Mouse (Mus musculus) lung, embryonic 16.5 days (tissue): ENCODE measurements around the gene Bhlhe40. TPM values are rescaled to one million over a fixed set of nuclear protein-coding genes. Genes with fewer than 3 reads are reported as not detected.

Experiments used
- ATAC-seq: fragments of 200-750 bp; cut with Nextera tagmentation; 2 replicates; pipeline ENCODE4 v1.8.0; 2017; ENCODE audit warnings: low read depth, mild to moderate bottlenecking, moderate library complexity
- H3K27ac ChIP-seq: fragments of 300-500 bp; sonication (generic); 2 replicates; pipeline ENCODE4 v1.5.1; 2014; ENCODE audit warnings: mild to moderate bottlenecking, control low read depth, low read length
- H3K27me3 ChIP-seq: fragments of 300-500 bp; sonication (generic); 2 replicates; pipeline ENCODE4 v1.6.1; 2014; ENCODE audit warnings: low read depth, low read length, mixed read lengths; ENCODE audit not compliant: control insufficient read depth, insufficient read depth
- H3K36me3 ChIP-seq: fragments of 300-500 bp; sonication (generic); 2 replicates; pipeline ENCODE4 v1.6.1; 2014; ENCODE audit warnings: low read length; ENCODE audit not compliant: control insufficient read depth, insufficient read depth
- H3K4me1 ChIP-seq: fragments of 300-500 bp; sonication (generic); replicated peaks from 2 replicates; pipeline ENCODE4 v1.6.1; 2014; ENCODE audit warnings: low read length, mixed read lengths; ENCODE audit not compliant: control insufficient read depth, insufficient read depth
- H3K4me2 ChIP-seq: fragments of 300-500 bp; sonication (generic); 2 replicates; pipeline ENCODE4 v1.6.1; 2014; ENCODE audit warnings: low read depth, low read length, control low read depth
- H3K4me3 ChIP-seq: fragments of 300-500 bp; sonication (generic); 2 replicates; pipeline ENCODE4 v1.5.1; 2014; ENCODE audit warnings: mild to moderate bottlenecking, low read length, control low read depth
- H3K9ac ChIP-seq: fragments of 300-500 bp; sonication (generic); 2 replicates; pipeline ENCODE4 v1.6.1; 2014; ENCODE audit warnings: low read length, control low read depth
- H3K9me3 ChIP-seq: fragments of 300-500 bp; sonication (generic); 2 replicates; pipeline ENCODE4 v1.6.1; 2016; ENCODE audit warnings: low read length; ENCODE audit not compliant: control insufficient read depth
- WGBS: fragments of 180-500 bp; shearing (Covaris S2); extraction: QIAGEN DNeasy Blood & Tissue Kit; methylation state at CpG from one replicate; pipeline ENCODE4 v1.1.7; 2014; 5-methylcytosine and 5-hydroxymethylcytosine counted together
- polyA plus RNA-seq: library from polyadenylated mRNA; unstranded; fragments of >200 nt; fragmentation: Nextera tagmentation; extraction: Ambion mirVana; gene quantifications from 2 replicates; pipeline ENCODE4 v1.2.1, GENCODE M21; 2015

Gene Bhlhe40
- polyA plus RNA-seq, 1 experiment from 2014 or later = 14.8 TPM

GRCm38 (mm10) chr6:108661412-108661811, 983 bp downstream of the Bhlhe40 start:
- Histone ChIP-seq H3K4me1 (peaks cover 11% of the 10 kb centered on the region), H3K9me3 (no peaks in the 10 kb centered on the region)
- WGBS = under 1% methylated on average over 17 of the region's 17 CpGs

GRCm38 (mm10) chr6:108661890-108662289, 1.5 kb downstream of the Bhlhe40 start:
- peaks cover 3% of the 10 kb centered on the region; the same call in 1 of the 2 replicates for H3K36me3 ChIP-seq
- peak overlapping the region; percentile 68 for H3K4me3 ChIP-seq
- no peak overlapping the region for H3K27ac ChIP-seq
- peaks cover 11% of the 10 kb centered on the region for H3K4me1 ChIP-seq
- WGBS = 41% methylated on average over 6 of the region's 6 CpGs
- peak overlapping the region; percentile 76; the same call in 1 of the 2 replicates for H3K9ac ChIP-seq
- no peak for ATAC-seq
- H3K4me2 ChIP-seq = peak overlapping the region; percentile 93
- H3K27me3 ChIP-seq = no peaks in the 10 kb centered on the region
- H3K9me3 ChIP-seq = no peaks in the 10 kb centered on the region

More at GRCm38 (mm10) chr6:108661412-108661811, 983 bp downstream of the Bhlhe40 start:
- Histone ChIP-seq H3K9ac (peak overlapping the region; percentile 76), H3K27ac (peak overlapping the region; percentile 99), H3K4me3 (peak overlapping the region; percentile 68), H3K4me2 (peak overlapping the region; percentile 93), H3K27me3 (no peaks in the 10 kb centered on the region), H3K36me3 (peaks cover 3% of the 10 kb centered on the region; the same call in 1 of the 2 replicates)
- ATAC-seq = no peak

DNA sequence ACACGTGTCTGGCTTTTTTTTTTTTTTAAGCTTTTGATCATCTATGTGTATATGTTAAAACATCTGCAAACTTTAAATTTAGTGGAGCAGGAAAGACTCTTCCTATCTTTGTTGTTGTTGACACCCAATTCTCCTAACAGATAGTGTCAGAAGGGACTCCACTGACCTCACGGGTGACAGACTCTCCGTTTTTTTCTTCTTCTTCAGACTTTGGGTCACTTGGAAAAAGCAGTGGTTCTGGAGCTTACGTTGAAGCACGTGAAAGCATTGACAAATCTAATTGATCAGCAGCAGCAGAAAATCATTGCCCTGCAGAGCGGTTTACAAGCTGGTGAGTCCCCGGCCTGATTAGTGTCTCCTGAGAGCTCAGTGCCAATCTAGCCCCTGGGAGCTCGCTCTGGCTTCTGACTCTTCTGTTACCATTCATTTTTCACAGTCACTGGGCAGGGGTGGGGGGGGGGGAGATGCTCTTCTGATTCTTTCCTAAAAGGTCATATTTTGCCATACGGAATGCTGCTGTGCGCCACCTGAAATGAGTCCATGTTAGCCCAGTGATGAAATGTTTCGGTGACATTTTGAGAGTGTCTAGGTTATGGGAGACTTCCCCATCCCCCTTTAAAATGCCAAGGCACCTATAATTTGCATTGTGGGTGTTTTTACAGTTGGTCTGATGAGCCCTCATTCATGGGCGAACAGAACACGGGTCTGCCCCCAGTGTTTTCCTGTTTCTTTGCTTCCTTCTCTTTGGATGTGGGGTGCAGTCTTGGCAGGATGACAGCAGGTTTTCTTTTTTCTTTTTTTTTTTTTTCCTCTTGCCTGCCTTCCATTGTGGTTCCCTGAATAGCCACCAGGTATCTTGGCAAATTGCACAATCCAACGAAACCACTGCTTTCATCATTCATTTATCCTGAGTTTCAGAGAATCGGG, 2.1 kb downstream of the Bhlhe40 start:
- H3K4me1 ChIP-seq = peaks cover 11% of the 10 kb centered on the region
- WGBS = 68% methylated on average over 15 of the region's 15 CpGs
- ATAC-seq = no peak
- peak overlapping the region; percentile 93 for H3K4me2 ChIP-seq
- peaks cover 3% of the 10 kb centered on the region; the same call in 1 of the 2 replicates for H3K36me3 ChIP-seq
- H3K27me3 ChIP-seq = no peaks in the 10 kb centered on the region
- no peak overlapping the region for H3K9ac ChIP-seq
- no peak overlapping the region for H3K4me3 ChIP-seq
- no peak overlapping the region for H3K27ac ChIP-seq
- no peaks in the 10 kb centered on the region for H3K9me3 ChIP-seq

DNA sequence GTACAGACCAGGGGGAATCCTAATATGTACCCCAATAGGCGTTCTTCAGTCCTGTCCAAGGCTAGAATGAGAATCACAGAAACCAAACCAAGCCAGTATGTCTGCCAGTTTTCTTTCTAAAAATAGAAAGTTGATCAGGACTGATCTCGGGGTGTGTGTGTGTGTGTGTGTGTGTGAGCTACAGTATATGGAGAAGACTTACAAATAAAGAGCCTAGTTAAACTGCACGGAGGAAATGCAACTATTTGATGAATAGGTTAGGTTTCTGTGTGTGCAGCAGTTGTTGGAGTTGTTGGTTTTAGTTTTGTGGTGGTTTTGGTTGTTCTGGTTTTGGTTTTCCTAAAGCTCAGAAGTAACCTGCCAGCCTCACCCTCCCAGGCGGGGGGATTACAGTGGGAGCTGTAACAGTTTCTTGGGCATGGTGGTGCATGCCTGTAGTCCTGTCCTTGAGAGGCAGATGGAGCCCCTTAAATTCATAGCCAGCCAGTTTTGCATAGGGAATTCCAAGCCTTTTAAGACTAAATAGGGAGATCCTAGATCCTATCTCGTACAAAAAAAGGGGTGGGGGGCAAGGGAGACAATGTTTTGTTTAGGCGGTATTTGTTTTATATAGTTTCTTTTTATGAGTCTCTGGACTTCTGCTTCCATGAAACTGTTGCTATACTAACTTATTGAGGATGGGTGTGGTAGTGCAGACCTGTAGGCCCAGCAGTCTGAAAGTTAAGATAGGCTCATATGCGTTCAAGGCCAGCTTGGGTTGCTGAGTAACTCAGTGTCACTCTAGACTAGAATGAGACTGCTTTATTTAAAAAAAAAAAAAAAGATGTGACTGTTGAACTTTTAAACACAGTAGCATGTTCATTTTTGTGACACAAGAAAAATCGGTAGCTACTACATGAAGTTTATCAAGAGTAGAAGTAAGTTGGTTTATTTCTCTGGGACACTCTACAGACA, 3.1 kb downstream of the Bhlhe40 start:
- Histone ChIP-seq H3K9me3 (no peaks in the 10 kb centered on the region), H3K4me1 (peaks cover 12% of the 10 kb centered on the region), H3K4me2 (no peak overlapping the region; the same call in 1 of the 2 replicates), H3K27me3 (no peaks in the 10 kb centered on the region), H3K9ac (no peak overlapping the region), H3K36me3 (peaks cover 3% of the 10 kb centered on the region; the same call in 1 of the 2 replicates), H3K4me3 (no peak overlapping the region), H3K27ac (no peak overlapping the region)
- 75% methylated on average over 8 of the region's 8 CpGs for WGBS
- no peak for ATAC-seq

- 85% methylated on average over 24 of the region's 24 CpGs for WGBS
- Histone ChIP-seq H3K4me2 (no peak overlapping the region), H3K9ac (no peak overlapping the region), H3K4me1 (peaks cover 17% of the 10 kb centered on the region), H3K27me3 (no peaks in the 10 kb centered on the region), H3K4me3 (no peak overlapping the region), H3K27ac (no peak overlapping the region), H3K9me3 (no peaks in the 10 kb centered on the region), H3K36me3 (peaks cover 3% of the 10 kb centered on the region; the same call in 1 of the 2 replicates)
- ATAC-seq = no peak
Observed at GRCm38 (mm10) chr6:108664533-108665150, 4.2 kb downstream of the Bhlhe40 start.

- peaks cover 17% of the 10 kb centered on the region for H3K4me1 ChIP-seq
- H3K9ac ChIP-seq = no peak overlapping the region
- ATAC-seq = no peak
- no peak overlapping the region for H3K4me3 ChIP-seq
- no peaks in the 10 kb centered on the region for H3K27me3 ChIP-seq
- H3K27ac ChIP-seq = no peak overlapping the region
- no peak overlapping the region for H3K4me2 ChIP-seq
- peaks cover 3% of the 10 kb centered on the region; the same call in 1 of the 2 replicates for H3K36me3 ChIP-seq
- 67% methylated on average over 5 of the region's 5 CpGs for WGBS
- no peaks in the 10 kb centered on the region for H3K9me3 ChIP-seq
Observed at GRCm38 (mm10) chr6:108665587-108665986, 5.2 kb downstream of the Bhlhe40 start.

DNA sequence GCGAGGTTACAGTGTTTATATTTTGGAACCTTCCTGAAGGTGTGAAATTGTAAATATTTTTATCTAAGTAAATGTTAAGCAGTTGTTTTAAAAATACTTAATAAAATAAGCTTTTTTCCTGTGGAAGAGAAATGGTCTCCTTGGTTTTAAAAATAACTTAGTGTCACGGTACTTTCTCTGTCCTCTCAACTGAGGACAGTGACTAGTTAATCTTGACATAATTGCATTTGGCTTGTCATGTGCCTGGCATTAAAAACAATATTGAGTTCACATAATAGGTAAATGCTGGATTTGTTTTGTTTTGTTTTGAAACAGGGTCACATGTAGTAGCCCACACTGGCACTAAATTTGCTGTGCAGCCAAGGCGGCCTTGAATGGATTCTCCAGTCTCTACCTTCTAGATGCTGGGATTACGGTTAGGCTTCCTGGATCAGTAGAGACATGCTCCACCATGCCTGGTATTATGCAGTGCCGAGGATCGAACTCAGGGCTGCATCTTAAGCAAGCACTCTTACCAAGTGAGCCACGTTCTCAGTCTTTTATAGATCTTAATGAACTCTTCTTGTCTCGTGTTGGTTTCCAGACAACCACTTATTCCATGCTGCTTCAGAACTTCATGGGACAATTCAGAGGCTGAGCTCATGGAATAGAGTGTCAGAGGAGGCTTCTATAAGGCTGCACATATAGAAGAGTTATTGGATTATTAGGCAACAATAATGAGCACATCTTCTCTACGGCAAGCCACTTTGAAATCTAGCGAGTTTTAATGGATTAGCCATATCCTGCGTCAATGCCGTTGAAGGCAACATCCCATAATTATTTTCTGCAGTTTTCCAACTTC, 6.4 kb downstream of the Bhlhe40 start:
- no peaks in the 10 kb centered on the region for H3K27me3 ChIP-seq
- no peak for ATAC-seq
- H3K27ac ChIP-seq = no peak overlapping the region
- peaks cover 3% of the 10 kb centered on the region; the same call in 1 of the 2 replicates for H3K36me3 ChIP-seq
- no peaks in the 10 kb centered on the region for H3K9me3 ChIP-seq
- 79% methylated on average over 12 of the region's 12 CpGs for WGBS
- H3K4me3 ChIP-seq = no peak overlapping the region
- no peak overlapping the region for H3K4me2 ChIP-seq
- peaks cover 14% of the 10 kb centered on the region for H3K4me1 ChIP-seq
- no peak overlapping the region for H3K9ac ChIP-seq

DNA sequence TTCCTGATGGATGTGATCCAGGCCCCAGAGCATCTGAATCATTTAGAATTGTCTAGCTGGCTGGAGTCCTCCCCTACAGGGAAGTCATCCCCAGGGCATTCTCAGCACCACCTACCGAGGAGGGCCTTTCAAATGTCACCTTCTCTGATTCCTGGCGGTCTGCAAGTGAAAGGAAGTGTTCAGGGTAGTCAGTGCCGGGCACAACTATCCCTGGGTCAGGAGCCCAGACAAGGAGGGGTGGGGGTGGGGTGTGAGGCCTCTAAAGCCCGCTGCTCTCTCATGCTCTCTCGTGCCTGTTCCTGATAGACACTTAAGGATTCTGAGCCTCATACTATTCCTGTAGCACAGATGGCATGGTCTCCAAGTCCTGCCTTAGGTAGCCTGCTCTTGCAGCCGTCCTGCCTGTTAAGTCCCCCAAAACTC, 7.2 kb downstream of the Bhlhe40 start:
- ATAC-seq = peak; percentile 23; the same call in 1 of the 2 replicates
- WGBS = 24% methylated on average over 6 of the region's 6 CpGs
- H3K4me2 ChIP-seq = peak overlapping the region; percentile 64

More for the DNA sequence above, 7.2 kb downstream of the Bhlhe40 start:
- no peaks in the 10 kb centered on the region for H3K27me3 ChIP-seq
- peak overlapping the region; percentile 7; the same call in 1 of the 2 replicates for H3K9ac ChIP-seq
- peak overlapping the region; percentile 90 for H3K27ac ChIP-seq
- H3K4me1 ChIP-seq = peaks cover 12% of the 10 kb centered on the region
- H3K9me3 ChIP-seq = no peaks in the 10 kb centered on the region
- H3K4me3 ChIP-seq = no peak overlapping the region
- peaks cover 3% of the 10 kb centered on the region; the same call in 1 of the 2 replicates for H3K36me3 ChIP-seq
